Mouse (Mus musculus) cortical plate, adult 2 months (tissue): ENCODE measurements at regions not wholly inside any gene's neighbourhood (a gene's known extent, or its start where the extent isn't known, plus 50 kb on each side); places are given as distances from the start of the nearest gene placed in this dataset.

Experiments used
- CTCF ChIP-seq: fragments of 200-500 bp; IDR thresholded peaks from 2 replicates; pipeline ENCODE4 v1.5.1; 2011; ENCODE audit warnings: mild to moderate bottlenecking, control low read depth, low read length; ENCODE audit not compliant: insufficient read depth; ENCODE audit errors: extremely low read depth
- POLR2A ChIP-seq: fragments of 200-500 bp; IDR thresholded peaks from 2 replicates; pipeline ENCODE4 v1.6.1; 2011; ENCODE audit warnings: mild to moderate bottlenecking, low read length, control low read depth; ENCODE audit not compliant: insufficient read depth; ENCODE audit errors: extremely low read depth

GRCm38 (mm10) chr13:84056451-84056850, 165.6 kb upstream of the Tmem161b start:
- TF ChIP-seq CTCF (no peak), POLR2A (no peak)
